ENCODE assay signal across 21 mouse cellular contexts in genomic region chr11:116846593-116847181, GRCm38 (mm10). TPM values are rescaled to one million over a fixed set of nuclear protein-coding genes. Genes with fewer than 3 reads are reported as not detected.
DNase-seq lines count a peak whose midpoint lies in the region; ATAC-seq lines count a peak whose summit lies in the region.
"Had no signal": no experiment of that assay in that cellular context is flagged by ENCODE, and none has a peak within 500 bp of the region (broad histone marks: within the 10 kb centered on the region; RNA-seq: fewer than 3 reads in every experiment).

No protein-coding gene starts in this region.

- no peak for ATAC-seq in forebrain, embryonic 13.5 days
- no peak for ATAC-seq in forebrain, embryonic 11.5 days (replicated peaks; ENCODE audit: low FRiP score)
- no peak for ATAC-seq in midbrain, embryonic 13.5 days
- ATAC-seq in midbrain, embryonic 11.5 days (ENCODE audit: low FRiP score) = no peak
- no peak for ATAC-seq in embryonic facial prominence, embryonic 14.5 days (ENCODE audit: low read depth)
- no peak for ATAC-seq in stomach, embryonic 16.5 days (ENCODE audit: insufficient read depth, low FRiP score)
- ATAC-seq: inflammation-experienced regulatory T-cells, adult 6 months had no signal

- H3K4me1 ChIP-seq in forebrain, embryonic 13.5 days = peaks cover 45% of the 10 kb centered on the region
- H3K4me1 ChIP-seq in forebrain, embryonic 11.5 days (replicated peaks; ENCODE audit: control insufficient read depth, insufficient read depth, low read length) = peaks cover 5% of the 10 kb centered on the region; the same call in 1 of the 2 replicates
- H3K4me1 ChIP-seq in midbrain, embryonic 13.5 days (replicated peaks) = peaks cover 60% of the 10 kb centered on the region
- H3K4me1 ChIP-seq in midbrain, embryonic 11.5 days (ENCODE audit: control insufficient read depth, insufficient read depth, low read length) = peaks cover 24% of the 10 kb centered on the region
- H3K4me1 ChIP-seq in embryonic facial prominence, embryonic 14.5 days (ENCODE audit: control insufficient read depth, insufficient read depth, low read length) = peaks cover 8% of the 10 kb centered on the region; the same call in 1 of the 2 replicates
- H3K4me1 ChIP-seq in stomach, embryonic 16.5 days (ENCODE audit: control insufficient read depth, insufficient read depth, low read length) = peaks cover 20% of the 10 kb centered on the region

- H3K27me3 ChIP-seq in forebrain, embryonic 13.5 days = no peaks in the 10 kb centered on the region
- no peaks in the 10 kb centered on the region for H3K27me3 ChIP-seq in forebrain, embryonic 11.5 days (ENCODE audit: control insufficient read depth, insufficient read depth, low read length)
- H3K27me3 ChIP-seq in midbrain, embryonic 13.5 days = no peaks in the 10 kb centered on the region
- no peaks in the 10 kb centered on the region for H3K27me3 ChIP-seq in midbrain, embryonic 11.5 days (ENCODE audit: control insufficient read depth, insufficient read depth, low read length)
- no peaks in the 10 kb centered on the region for H3K27me3 ChIP-seq in embryonic facial prominence, embryonic 14.5 days (replicated peaks; ENCODE audit: control insufficient read depth, insufficient read depth, low read length)
- H3K27me3 ChIP-seq in stomach, embryonic 16.5 days (ENCODE audit: control insufficient read depth, insufficient read depth, low read length) = no peaks in the 10 kb centered on the region
- H3K27me3 ChIP-seq: heart, embryonic 15.5 days had no signal

- no peak overlapping the region for H3K9ac ChIP-seq in forebrain, embryonic 13.5 days
- H3K9ac ChIP-seq in forebrain, embryonic 11.5 days (ENCODE audit: low read length) = no peak overlapping the region
- H3K9ac ChIP-seq in midbrain, embryonic 13.5 days (replicated peaks) = no peak overlapping the region
- H3K9ac ChIP-seq in midbrain, embryonic 11.5 days (ENCODE audit: low read length) = no peak overlapping the region
- no peak overlapping the region for H3K9ac ChIP-seq in embryonic facial prominence, embryonic 14.5 days (ENCODE audit: low read depth, low read length)
- H3K9ac ChIP-seq in stomach, embryonic 16.5 days (ENCODE audit: low read length) = no peak overlapping the region
- H3K9ac ChIP-seq: heart, embryonic 15.5 days had no signal

- H3K27ac ChIP-seq in forebrain, embryonic 13.5 days = 0 out of 2 replicates have a peak overlapping the region, but pooled peaks have one; percentile 8
- H3K27ac ChIP-seq in forebrain, embryonic 11.5 days (ENCODE audit: low read depth, low read length) = no peak overlapping the region
- 0 out of 2 replicates have a peak overlapping the region, but pooled peaks have one; percentile 11 for H3K27ac ChIP-seq in midbrain, embryonic 13.5 days
- H3K27ac ChIP-seq in midbrain, embryonic 11.5 days (ENCODE audit: low read depth, low read length) = no peak overlapping the region
- H3K27ac ChIP-seq in embryonic facial prominence, embryonic 14.5 days (replicated peaks; ENCODE audit: low read depth, low read length) = peak overlapping the region; percentile 63
- 0 out of 2 replicates have a peak overlapping the region, but pooled peaks have one; percentile 18 for H3K27ac ChIP-seq in stomach, embryonic 16.5 days (ENCODE audit: low read length)
- H3K27ac ChIP-seq: heart, embryonic 15.5 days had no signal

- H3K4me3 ChIP-seq in forebrain, embryonic 13.5 days = no peak overlapping the region
- H3K4me3 ChIP-seq in forebrain, embryonic 11.5 days (ENCODE audit: low read depth, low read length) = no peak overlapping the region
- H3K4me3 ChIP-seq in midbrain, embryonic 13.5 days (replicated peaks) = no peak overlapping the region
- no peak overlapping the region for H3K4me3 ChIP-seq in midbrain, embryonic 11.5 days (ENCODE audit: low read depth, low read length)
- no peak overlapping the region for H3K4me3 ChIP-seq in embryonic facial prominence, embryonic 14.5 days (ENCODE audit: low read depth, low read length)
- no peak overlapping the region for H3K4me3 ChIP-seq in stomach, embryonic 16.5 days (replicated peaks; ENCODE audit: low read length)
- H3K4me3 ChIP-seq: heart, embryonic 15.5 days had no signal

- WGBS in forebrain, embryonic 13.5 days = 71% methylated on average over 4 of the region's 4 CpGs
- 74% methylated on average over 4 of the region's 4 CpGs for WGBS in forebrain, embryonic 11.5 days
- 77% methylated on average over 4 of the region's 4 CpGs for WGBS in midbrain, embryonic 13.5 days
- WGBS in midbrain, embryonic 11.5 days = 83% methylated on average over 4 of the region's 4 CpGs
- WGBS in embryonic facial prominence, embryonic 14.5 days = 79% methylated on average over 4 of the region's 4 CpGs
- WGBS in stomach, embryonic 16.5 days = 73% methylated on average over 4 of the region's 4 CpGs

- no peak for DNase-seq in forebrain, embryonic 11.5 days (ENCODE audit: low spot score)
- DNase-seq in midbrain, embryonic 11.5 days (ENCODE audit: low spot score, missing footprints) = no peak
- no peak for DNase-seq in embryonic facial prominence, embryonic 14.5 days (ENCODE audit: low spot score)
- no peak for DNase-seq in Muller cell, postnatal 12 days (ENCODE audit: inconsistent ontology term)
- no peak for DNase-seq in layer of hippocampus, postnatal 10 days (ENCODE audit: low spot score in 2 of 2)
- DNase-seq: adrenal gland, adult 2 months; cerebellum, adult 11 months; cerebellum, postnatal 36 days; heart, adult 11 months; kidney, adult 9 months; kidney, postnatal 4 days; retina, postnatal 1 day; thymus, adult 18-20 months had no signal

- H3K4me2 ChIP-seq in forebrain, embryonic 13.5 days = no peak overlapping the region
- H3K4me2 ChIP-seq in forebrain, embryonic 11.5 days (ENCODE audit: low read depth, low read length, severe bottlenecking) = no peak overlapping the region
- no peak overlapping the region for H3K4me2 ChIP-seq in midbrain, embryonic 13.5 days (replicated peaks)
- H3K4me2 ChIP-seq in midbrain, embryonic 11.5 days = no peak overlapping the region
- no peak overlapping the region for H3K4me2 ChIP-seq in embryonic facial prominence, embryonic 14.5 days (ENCODE audit: low read depth, low read length)
- no peak overlapping the region for H3K4me2 ChIP-seq in stomach, embryonic 16.5 days (ENCODE audit: low read depth, low read length)
- H3K4me2 ChIP-seq: heart, embryonic 15.5 days had no signal

- H3K36me3 ChIP-seq in forebrain, embryonic 13.5 days (ENCODE audit: poor library complexity, severe bottlenecking) = peaks cover 36% of the 10 kb centered on the region
- H3K36me3 ChIP-seq in forebrain, embryonic 11.5 days (ENCODE audit: control insufficient read depth, insufficient read depth, low read length) = peaks cover 9% of the 10 kb centered on the region; the same call in 1 of the 2 replicates
- H3K36me3 ChIP-seq in midbrain, embryonic 13.5 days = peaks cover 27% of the 10 kb centered on the region
- H3K36me3 ChIP-seq in midbrain, embryonic 11.5 days (ENCODE audit: control insufficient read depth, insufficient read depth, low read length) = peaks cover 9% of the 10 kb centered on the region; the same call in 1 of the 2 replicates
- peaks cover 45% of the 10 kb centered on the region for H3K36me3 ChIP-seq in embryonic facial prominence, embryonic 14.5 days (ENCODE audit: control insufficient read depth, insufficient read depth, low read length)
- peaks cover 5% of the 10 kb centered on the region; the same call in 1 of the 2 replicates for H3K36me3 ChIP-seq in stomach, embryonic 16.5 days (ENCODE audit: control insufficient read depth, insufficient read depth, low read length)

- H3K9me3 ChIP-seq in forebrain, embryonic 13.5 days (replicated peaks) = no peaks in the 10 kb centered on the region
- no peaks in the 10 kb centered on the region for H3K9me3 ChIP-seq in forebrain, embryonic 11.5 days (ENCODE audit: control insufficient read depth, low read length)
- H3K9me3 ChIP-seq in midbrain, embryonic 13.5 days = no peaks in the 10 kb centered on the region
- H3K9me3 ChIP-seq in midbrain, embryonic 11.5 days (ENCODE audit: control insufficient read depth, low read length) = no peaks in the 10 kb centered on the region
- H3K9me3 ChIP-seq in embryonic facial prominence, embryonic 14.5 days (ENCODE audit: control insufficient read depth, low read length) = no peaks in the 10 kb centered on the region
- no peaks in the 10 kb centered on the region for H3K9me3 ChIP-seq in stomach, embryonic 16.5 days (replicated peaks; ENCODE audit: control insufficient read depth, low read length)
- H3K9me3 ChIP-seq: G1E; heart, embryonic 15.5 days had no signal

RNA-seq across cellular contexts. Expression of gene Jmjd6, which starts 3.4 kb away (rescaled TPM):
- polyA plus RNA-seq in forebrain, embryonic 13.5 days (2015; fragmentation: Nextera tagmentation; extraction: Ambion mirVana) = 77.7 and 78.0 TPM in 2 replicates
- 86.8 and 99.5 TPM in 2 replicates for polyA plus RNA-seq in forebrain, embryonic 11.5 days (2014; fragmentation: Nextera tagmentation; extraction: Ambion mirVana)
- 78.7 and 84.0 TPM in 2 replicates for polyA plus RNA-seq in midbrain, embryonic 13.5 days (2015; fragmentation: Nextera tagmentation; extraction: Ambion mirVana)
- 86.9 and 89.9 TPM in 2 replicates for polyA plus RNA-seq in midbrain, embryonic 11.5 days (2014; fragmentation: Nextera tagmentation; extraction: Ambion mirVana)
- 72.9 and 74.8 TPM in 2 replicates for polyA plus RNA-seq in embryonic facial prominence, embryonic 14.5 days (2014; fragmentation: Nextera tagmentation; extraction: Ambion mirVana)
- 68.8 and 69.1 TPM in 2 replicates for polyA plus RNA-seq in stomach, embryonic 16.5 days (2015; fragmentation: Nextera tagmentation; extraction: Ambion mirVana)
- total RNA-seq in layer of hippocampus, postnatal 10 days (2021) = 10 to 100 TPM; 30.4 to 31.4 TPM

RNA-seq across cellular contexts. Expression of gene Mettl23, which starts 3.6 kb away (rescaled TPM):
- polyA plus RNA-seq in forebrain, embryonic 13.5 days (2015; fragmentation: Nextera tagmentation; extraction: Ambion mirVana) = 83.6 and 85.7 TPM in 2 replicates
- polyA plus RNA-seq in forebrain, embryonic 11.5 days (2014; fragmentation: Nextera tagmentation; extraction: Ambion mirVana) = 67.6 and 70.4 TPM in 2 replicates
- polyA plus RNA-seq in midbrain, embryonic 13.5 days (2015; fragmentation: Nextera tagmentation; extraction: Ambion mirVana) = 79.0 and 80.0 TPM in 2 replicates
- polyA plus RNA-seq in midbrain, embryonic 11.5 days (2014; fragmentation: Nextera tagmentation; extraction: Ambion mirVana) = 72.5 and 76.2 TPM in 2 replicates
- 75.8 and 77.4 TPM in 2 replicates for polyA plus RNA-seq in embryonic facial prominence, embryonic 14.5 days (2014; fragmentation: Nextera tagmentation; extraction: Ambion mirVana)
- 51.9 and 58.9 TPM in 2 replicates for polyA plus RNA-seq in stomach, embryonic 16.5 days (2015; fragmentation: Nextera tagmentation; extraction: Ambion mirVana)
- 10 to 100 TPM; 32.5 to 33.7 TPM for total RNA-seq in layer of hippocampus, postnatal 10 days (2021)

RNA-seq across cellular contexts. Expression of gene Mfsd11, which starts 5.6 kb away (rescaled TPM):
- polyA plus RNA-seq in forebrain, embryonic 13.5 days (2015; fragmentation: Nextera tagmentation; extraction: Ambion mirVana) = 38.0 and 39.4 TPM in 2 replicates
- polyA plus RNA-seq in forebrain, embryonic 11.5 days (2014; fragmentation: Nextera tagmentation; extraction: Ambion mirVana) = 27.9 and 31.0 TPM in 2 replicates
- 48.3 and 48.8 TPM in 2 replicates for polyA plus RNA-seq in midbrain, embryonic 13.5 days (2015; fragmentation: Nextera tagmentation; extraction: Ambion mirVana)
- polyA plus RNA-seq in midbrain, embryonic 11.5 days (2014; fragmentation: Nextera tagmentation; extraction: Ambion mirVana) = 28.6 and 30.3 TPM in 2 replicates
- 42.8 and 43.9 TPM in 2 replicates for polyA plus RNA-seq in embryonic facial prominence, embryonic 14.5 days (2014; fragmentation: Nextera tagmentation; extraction: Ambion mirVana)
- polyA plus RNA-seq in stomach, embryonic 16.5 days (2015; fragmentation: Nextera tagmentation; extraction: Ambion mirVana) = 33.3 and 43.7 TPM in 2 replicates
- 10 to 100 TPM; 42.6 to 43.3 TPM for total RNA-seq in layer of hippocampus, postnatal 10 days (2021)

RNA-seq across cellular contexts. Expression of gene Srsf2, which starts 6.2 kb away (rescaled TPM):
- 750 and 773 TPM in 2 replicates for polyA plus RNA-seq in forebrain, embryonic 13.5 days (2015; fragmentation: Nextera tagmentation; extraction: Ambion mirVana)
- polyA plus RNA-seq in forebrain, embryonic 11.5 days (2014; fragmentation: Nextera tagmentation; extraction: Ambion mirVana) = 1,008 and 1,039 TPM in 2 replicates
- 648 and 659 TPM in 2 replicates for polyA plus RNA-seq in midbrain, embryonic 13.5 days (2015; fragmentation: Nextera tagmentation; extraction: Ambion mirVana)
- polyA plus RNA-seq in midbrain, embryonic 11.5 days (2014; fragmentation: Nextera tagmentation; extraction: Ambion mirVana) = 974 and 988 TPM in 2 replicates
- 663 and 697 TPM in 2 replicates for polyA plus RNA-seq in embryonic facial prominence, embryonic 14.5 days (2014; fragmentation: Nextera tagmentation; extraction: Ambion mirVana)
- 528 and 578 TPM in 2 replicates for polyA plus RNA-seq in stomach, embryonic 16.5 days (2015; fragmentation: Nextera tagmentation; extraction: Ambion mirVana)
- total RNA-seq in layer of hippocampus, postnatal 10 days (2021) = 100 to 1,000 TPM; 217 to 239 TPM

RNA-seq across cellular contexts. Expression of gene Mxra7, which starts 18.8 kb away (rescaled TPM):
- 14.4 and 14.8 TPM in 2 replicates for polyA plus RNA-seq in forebrain, embryonic 13.5 days (2015; fragmentation: Nextera tagmentation; extraction: Ambion mirVana)
- polyA plus RNA-seq in forebrain, embryonic 11.5 days (2014; fragmentation: Nextera tagmentation; extraction: Ambion mirVana) = 16.8 and 19.6 TPM in 2 replicates
- 32.5 and 40.4 TPM in 2 replicates for polyA plus RNA-seq in midbrain, embryonic 13.5 days (2015; fragmentation: Nextera tagmentation; extraction: Ambion mirVana)
- polyA plus RNA-seq in midbrain, embryonic 11.5 days (2014; fragmentation: Nextera tagmentation; extraction: Ambion mirVana) = 27.4 and 31.6 TPM in 2 replicates
- 17.3 and 17.6 TPM in 2 replicates for polyA plus RNA-seq in embryonic facial prominence, embryonic 14.5 days (2014; fragmentation: Nextera tagmentation; extraction: Ambion mirVana)
- 12.1 and 15.7 TPM in 2 replicates for polyA plus RNA-seq in stomach, embryonic 16.5 days (2015; fragmentation: Nextera tagmentation; extraction: Ambion mirVana)
- 10 to 100 TPM; 23.3 to 27.6 TPM for total RNA-seq in layer of hippocampus, postnatal 10 days (2021)
- total RNA-seq: G1E; megakaryocyte-erythroid progenitor cell, adult 5-6 weeks; neutrophil, adult 5-6 weeks had no signal
- polyA plus RNA-seq: G1E; inflammation-experienced regulatory T-cells, adult 6 months had no signal

Comparison
In these comparisons a context has a peak if more than half of its experiments do, and no peak if none do; other contexts are left out.
1. H3K27ac ChIP-seq: peak in forebrain, embryonic 13.5 days (single experiment), midbrain, embryonic 13.5 days (single experiment), embryonic facial prominence, embryonic 14.5 days (single experiment) and stomach, embryonic 16.5 days (single experiment); none in forebrain, embryonic 11.5 days (single experiment) and midbrain, embryonic 11.5 days (single experiment).